Mouse (Mus musculus) ovary, postnatal 36 days (tissue): ENCODE measurements at regions not wholly inside any gene's neighbourhood (a gene's known extent, or its start where the extent isn't known, plus 50 kb on each side); places are given as distances from the start of the nearest gene placed in this dataset.
"Not testable (repeated sequence)": the region's sequence is repeated elsewhere in the genome, so short reads cannot be mapped to it uniquely, and the experiment has no call there.

Experiments
- DNase-seq: peaks from one replicate; pipeline ENCODE4 v3.0.0; 2022; ENCODE audit warnings: low spot score, mixed read lengths

- no peak for DNase-seq
These were observed 174.6 kb downstream of the Eepd1 start for GRCm38 (mm10) chr9:25655767-25656513.

GRCm38 (mm10) chr9:25656534-25656933 is 175.2 kb downstream of the Eepd1 start:
- DNase-seq = no peak

GRCm38 (mm10) chr9:25683635-25684333 is 202.4 kb downstream of the Eepd1 start:
- DNase-seq = no peak

- DNase-seq = peak; percentile 14
These were observed 212.3 kb downstream of the Eepd1 start for GRCm38 (mm10) chr9:25693632-25694031.

GRCm38 (mm10) chr9:25695018-25695417 is 213.7 kb downstream of the Eepd1 start:
- no peak for DNase-seq

GRCm38 (mm10) chr9:25713636-25714035 is 232.3 kb downstream of the Eepd1 start:
- DNase-seq = no peak

GRCm38 (mm10) chr9:25744162-25744561 is 262.8 kb downstream of the Eepd1 start:
- no peak for DNase-seq

GRCm38 (mm10) chr9:25751138-25751537 is 269.8 kb downstream of the Eepd1 start:
- DNase-seq = no peak

- DNase-seq = no peak
These were observed 292.6 kb downstream of the Eepd1 start for GRCm38 (mm10) chr9:25773899-25774298.

GRCm38 (mm10) chr9:25782631-25783030 is 301.3 kb downstream of the Eepd1 start:
- DNase-seq = no peak

- DNase-seq = no peak
These were observed 314.0 kb downstream of the Eepd1 start for GRCm38 (mm10) chr9:25795142-25795910.

- no peak for DNase-seq
These were observed 328.2 kb downstream of the Eepd1 start for GRCm38 (mm10) chr9:25809562-25809961.

GRCm38 (mm10) chr9:25833295-25833694 is 351.9 kb downstream of the Eepd1 start:
- DNase-seq = no peak

- not testable (repeated sequence) for DNase-seq
These were observed 368.6 kb downstream of the Eepd1 start for GRCm38 (mm10) chr9:25849914-25850313.

- DNase-seq = not testable (repeated sequence)
These were observed 369.3 kb downstream of the Eepd1 start for GRCm38 (mm10) chr9:25850608-25851007.

GRCm38 (mm10) chr9:25854545-25854944 is 373.2 kb downstream of the Eepd1 start:
- DNase-seq = no peak

- no peak for DNase-seq
These were observed 388.9 kb downstream of the Eepd1 start for GRCm38 (mm10) chr9:25870260-25870659.

- no peak for DNase-seq
These were observed 415.1 kb downstream of the Eepd1 start for GRCm38 (mm10) chr9:25896333-25896905.
